Mouse (Mus musculus) lung, postnatal 36 days (tissue): ENCODE data around the gene Pithd1.
"Not testable (repeated sequence)": the region's sequence is repeated elsewhere in the genome, so short reads cannot be mapped to it uniquely, and the experiment has no call there.

ENCODE experiments used
- DNase-seq: peaks from one replicate; pipeline ENCODE4 v3.0.0; 2022; ENCODE audit warnings: mixed read lengths

Gene Pithd1

DNA sequence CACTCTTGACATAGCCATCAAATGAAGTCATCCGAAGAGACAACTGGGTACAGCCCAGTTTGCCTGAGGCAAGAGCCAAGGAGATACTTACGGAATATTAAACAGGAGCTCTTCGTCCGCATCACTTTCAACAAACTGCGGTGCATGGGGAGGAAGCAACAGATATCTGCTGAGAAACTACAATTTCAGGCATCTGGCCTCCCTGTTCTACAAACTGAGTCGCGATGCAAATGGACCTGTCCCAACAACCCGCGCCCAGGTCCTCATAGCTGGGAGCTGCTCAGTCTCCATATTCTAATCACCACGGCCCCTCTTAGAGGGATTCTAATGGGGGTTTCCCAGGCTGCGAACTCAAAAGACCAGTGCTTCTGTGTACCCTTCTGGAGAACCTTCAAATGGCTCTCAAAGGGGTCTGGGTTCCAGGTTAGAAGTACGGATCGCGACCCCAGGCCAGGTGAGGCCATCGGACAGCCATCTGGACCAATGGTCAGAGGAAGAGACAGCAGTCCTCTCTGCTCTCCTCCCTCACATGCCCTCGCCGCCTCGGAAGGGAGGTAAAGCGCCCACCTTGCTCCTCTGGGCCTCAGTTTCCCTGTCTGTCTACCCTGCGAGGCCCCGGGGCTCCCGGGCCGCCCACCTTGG lies 642 bp downstream of the Pithd1 start:
- DNase-seq, result no peak

DNA sequence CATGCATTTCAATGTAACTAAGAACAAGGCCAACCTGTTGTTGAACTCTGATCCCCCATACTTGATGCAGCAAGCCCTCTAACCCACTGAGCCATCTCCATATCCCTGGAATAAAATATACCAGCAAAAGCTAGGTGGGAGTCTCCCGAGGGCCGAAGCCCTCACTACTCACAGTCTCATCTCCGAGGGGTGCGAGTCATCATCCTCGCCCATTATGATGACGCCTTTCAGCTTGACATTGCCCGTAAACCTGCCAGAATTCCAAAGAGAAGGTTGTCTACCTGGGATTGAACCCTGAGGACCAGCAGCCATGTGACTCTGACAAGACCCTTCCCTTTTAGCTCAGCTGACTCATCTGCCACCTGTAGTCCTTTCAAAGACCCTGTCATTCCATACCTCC lies 1.3 kb downstream of the Pithd1 start:
- DNase-seq, result no peak

DNA sequence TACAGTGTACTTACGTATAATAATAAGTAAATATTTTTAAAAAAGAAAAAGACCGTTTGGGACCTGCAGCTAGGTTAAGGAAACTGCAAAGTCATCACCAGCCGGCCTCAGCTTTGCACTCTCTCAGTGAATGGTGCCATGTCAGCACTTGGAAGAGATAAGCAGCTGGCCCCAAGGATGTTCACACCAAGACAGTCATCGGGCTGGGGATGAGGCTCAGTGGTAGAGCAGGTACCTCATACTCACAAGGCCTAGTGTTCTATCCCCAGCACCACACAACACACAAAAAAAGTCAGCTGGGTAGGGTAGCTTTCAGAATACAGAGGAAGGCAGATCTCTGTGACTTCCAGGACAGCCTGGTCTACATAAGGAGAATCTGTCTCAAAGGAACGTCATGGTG lies 1.9 kb downstream of the Pithd1 start:
- no peak for DNase-seq

DNA sequence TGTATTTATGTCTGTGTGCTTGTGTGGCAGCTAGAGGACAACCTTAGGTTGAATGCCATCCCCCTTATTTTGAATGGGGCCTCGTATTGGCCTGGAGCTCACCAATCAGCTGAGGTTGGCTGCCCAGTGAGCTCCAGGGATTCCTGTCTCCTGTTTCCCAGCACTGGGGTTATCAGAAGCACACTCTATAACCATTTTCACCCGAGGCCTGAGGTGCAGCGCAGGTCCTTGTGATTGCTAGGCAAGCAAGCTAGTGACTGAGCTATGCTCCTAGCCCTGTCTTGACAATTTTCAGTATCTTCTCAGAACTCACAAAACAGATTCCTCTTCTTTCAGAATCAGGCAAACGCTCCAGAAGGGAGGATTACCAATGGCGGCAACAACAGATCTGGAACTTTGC lies 2.5 kb downstream of the Pithd1 start:
- no peak for DNase-seq

DNA sequence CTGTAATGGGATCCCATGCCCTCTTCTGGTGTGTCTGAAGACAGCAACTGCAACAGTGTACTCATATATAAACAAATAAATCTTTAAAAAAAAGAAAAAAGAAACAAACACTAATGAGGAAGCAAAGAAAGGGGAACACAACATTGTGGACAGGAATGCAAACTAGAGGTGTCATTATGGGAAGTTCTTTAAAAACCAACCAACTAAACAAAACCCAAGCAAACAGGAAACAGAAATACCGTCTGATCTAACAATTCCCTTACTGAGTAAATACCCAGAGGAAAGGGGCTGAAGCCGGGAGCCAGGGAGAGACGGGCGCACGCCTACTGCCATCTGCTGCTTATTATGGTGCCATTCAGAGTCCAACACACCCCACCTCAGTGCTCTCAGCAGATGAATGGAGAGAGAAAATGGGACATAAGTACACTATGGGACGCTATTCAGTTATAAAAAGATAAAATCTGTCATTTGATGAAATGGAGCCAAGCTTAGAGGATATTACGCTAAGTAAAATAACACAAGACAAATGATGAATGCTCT lies 5.5 kb downstream of the Pithd1 start:
- no peak for DNase-seq

DNA sequence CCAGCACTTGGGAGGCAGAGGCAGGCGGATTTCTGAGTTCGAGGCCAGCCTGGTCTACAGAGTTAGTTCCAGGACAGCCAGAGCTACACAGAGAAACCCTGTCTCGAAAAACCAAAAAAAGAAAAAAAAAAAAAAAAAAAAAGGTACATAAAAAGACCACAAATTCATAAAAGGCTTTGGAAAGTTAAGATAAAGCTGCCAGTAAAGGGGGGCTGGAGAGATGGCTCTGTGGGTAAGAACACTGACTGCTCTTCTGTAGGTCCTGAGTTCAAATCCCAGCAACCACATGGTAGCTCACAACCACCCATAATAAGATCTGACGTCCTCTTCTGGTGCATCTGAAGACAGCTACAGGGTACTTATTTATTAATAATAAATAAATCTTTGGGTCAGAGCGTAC lies 6.8 kb downstream of the Pithd1 start:
- DNase-seq, result not testable (repeated sequence)

DNA sequence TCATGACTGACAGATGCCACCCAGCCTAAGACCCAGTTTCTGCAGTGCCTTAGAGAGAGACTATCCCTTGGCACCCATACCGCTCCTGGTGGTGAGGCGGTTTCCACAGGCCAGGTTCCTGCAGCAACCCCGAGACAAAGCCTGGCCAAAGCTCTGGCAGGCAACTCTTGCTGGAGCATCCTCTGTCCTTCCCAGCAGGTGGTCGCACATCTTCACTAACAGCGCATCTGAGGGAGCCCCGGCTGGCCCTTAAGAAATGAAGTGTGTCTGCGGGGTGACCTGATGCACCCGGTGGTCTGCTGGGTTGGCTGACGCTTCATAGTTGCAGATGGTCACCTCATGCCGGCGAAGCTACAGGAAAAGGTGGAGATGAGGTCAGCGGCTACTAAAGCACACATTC lies 10.9 kb downstream of the Pithd1 start:
- no peak for DNase-seq

DNA sequence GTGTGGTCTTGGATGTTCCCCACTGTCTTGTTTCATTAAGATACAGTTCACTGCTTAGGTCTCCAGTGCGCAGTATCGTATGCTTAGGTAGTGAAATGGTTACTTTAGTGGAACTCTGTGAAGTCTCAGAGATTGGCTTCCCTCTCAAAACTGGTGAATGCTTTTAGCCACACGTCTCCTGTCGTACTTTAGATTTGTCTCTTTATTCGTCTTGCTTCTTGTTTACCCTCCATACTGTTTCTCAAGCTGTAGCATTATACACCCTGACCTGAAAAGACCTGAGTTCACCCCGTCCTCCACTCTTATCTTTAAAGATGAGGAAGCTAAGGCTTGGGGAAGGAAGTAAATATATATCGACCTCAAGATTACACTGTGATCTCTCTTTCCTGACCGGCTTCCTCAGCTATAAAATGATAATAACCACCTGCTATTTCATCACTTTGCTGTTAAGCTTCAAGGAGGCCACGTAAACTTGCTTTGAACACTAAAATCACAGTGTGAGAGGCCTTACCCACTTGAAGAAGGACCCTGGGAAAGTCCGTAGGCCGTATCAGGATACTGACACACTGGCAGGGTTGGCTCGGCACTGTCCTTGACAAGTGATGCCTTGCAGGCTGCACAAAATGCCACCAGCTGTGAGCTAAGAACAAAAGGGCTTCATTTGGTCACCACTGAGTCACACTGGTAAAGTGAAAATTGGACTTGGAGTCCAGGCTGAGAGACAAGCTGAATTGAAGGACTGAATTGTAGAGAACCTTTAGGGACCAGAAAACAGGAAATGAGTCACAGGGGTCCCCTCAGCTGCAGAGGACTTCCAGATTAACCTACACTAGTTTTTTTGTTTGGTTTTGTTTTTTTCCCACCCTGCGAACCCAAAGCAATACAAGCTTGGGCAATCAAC lies 13.9 kb downstream of the Pithd1 start:
- DNase-seq, result no peak

DNA sequence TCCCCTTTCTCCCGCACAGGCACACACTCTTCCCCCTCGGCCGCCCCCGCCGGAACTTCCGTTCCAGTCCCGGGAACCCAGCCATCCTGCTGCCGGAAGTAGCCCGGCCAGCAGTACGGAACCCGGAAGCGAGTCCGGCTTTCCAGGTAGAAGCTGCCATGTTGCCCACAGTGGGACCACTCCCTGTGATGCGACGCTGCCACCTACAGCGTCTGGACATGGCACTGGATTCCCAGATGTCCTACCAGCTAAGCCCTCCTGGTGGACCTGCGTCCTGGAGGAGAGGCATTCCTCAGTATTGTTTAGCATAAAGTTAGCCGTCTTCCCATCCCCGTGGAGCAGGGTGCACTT lies 14.5 kb downstream of the Pithd1 start, which contains the start of gene Lypla2:
Lypla2 (minus strand) TSS at position 71 of the 351 bp plus-strand sequence.
- DNase-seq, result peak; percentile 92

DNA sequence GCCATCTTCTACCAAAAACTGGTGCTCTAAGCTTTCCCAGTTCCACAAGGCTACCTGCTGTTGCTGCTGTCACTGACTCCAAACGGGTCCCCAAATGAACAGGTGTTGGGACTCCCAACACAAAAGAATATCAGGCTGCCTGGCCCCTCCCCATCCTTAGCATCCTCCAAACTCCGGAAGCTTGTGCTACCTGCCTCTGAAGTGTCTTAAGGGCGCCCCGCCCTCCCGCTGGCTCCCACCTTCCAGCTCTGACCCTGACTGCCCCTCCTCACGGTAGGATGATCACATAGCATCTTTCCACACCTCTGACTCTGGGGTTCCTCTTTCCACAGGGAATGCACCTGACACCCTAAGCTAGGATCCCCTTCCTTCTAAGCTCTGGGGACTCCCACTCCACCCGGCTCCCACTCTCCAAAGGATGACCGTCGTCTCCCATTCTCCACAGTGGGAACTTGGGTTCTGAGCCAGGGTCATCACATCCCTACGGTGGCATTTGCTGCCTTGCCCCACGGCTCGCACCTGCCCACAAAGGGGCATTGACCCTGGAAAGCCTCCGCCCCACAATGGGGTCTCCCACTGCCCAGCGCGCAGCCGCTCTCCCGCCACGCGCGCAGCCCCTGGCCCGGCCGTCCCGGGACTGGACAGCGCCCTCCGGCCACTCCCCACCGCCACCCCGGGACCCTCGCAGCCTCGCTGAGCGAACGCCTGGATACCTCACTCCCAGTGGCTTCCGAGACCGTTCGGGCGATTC lies 15.1 kb downstream of the Pithd1 start:
- no peak for DNase-seq

DNA sequence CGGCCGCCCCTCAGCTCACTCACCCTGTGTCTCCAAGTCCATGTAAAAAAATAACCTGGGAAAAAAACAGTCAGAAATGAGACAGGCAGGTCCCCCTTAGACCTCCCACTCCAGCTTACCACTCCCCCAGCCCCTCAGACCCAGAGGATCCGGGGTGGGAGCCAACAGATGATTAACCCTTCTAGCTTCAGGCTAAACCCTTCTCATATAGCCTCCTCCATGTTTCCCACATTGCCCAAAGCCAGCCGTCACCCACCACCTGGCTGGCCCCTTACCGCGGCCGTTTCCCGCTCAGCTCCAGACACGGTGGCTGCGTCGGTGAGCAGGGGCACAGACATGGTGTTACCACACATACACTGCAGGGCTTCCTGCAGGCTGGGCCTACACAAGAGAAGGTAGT lies 16.5 kb downstream of the Pithd1 start:
- DNase-seq, result no peak

DNA sequence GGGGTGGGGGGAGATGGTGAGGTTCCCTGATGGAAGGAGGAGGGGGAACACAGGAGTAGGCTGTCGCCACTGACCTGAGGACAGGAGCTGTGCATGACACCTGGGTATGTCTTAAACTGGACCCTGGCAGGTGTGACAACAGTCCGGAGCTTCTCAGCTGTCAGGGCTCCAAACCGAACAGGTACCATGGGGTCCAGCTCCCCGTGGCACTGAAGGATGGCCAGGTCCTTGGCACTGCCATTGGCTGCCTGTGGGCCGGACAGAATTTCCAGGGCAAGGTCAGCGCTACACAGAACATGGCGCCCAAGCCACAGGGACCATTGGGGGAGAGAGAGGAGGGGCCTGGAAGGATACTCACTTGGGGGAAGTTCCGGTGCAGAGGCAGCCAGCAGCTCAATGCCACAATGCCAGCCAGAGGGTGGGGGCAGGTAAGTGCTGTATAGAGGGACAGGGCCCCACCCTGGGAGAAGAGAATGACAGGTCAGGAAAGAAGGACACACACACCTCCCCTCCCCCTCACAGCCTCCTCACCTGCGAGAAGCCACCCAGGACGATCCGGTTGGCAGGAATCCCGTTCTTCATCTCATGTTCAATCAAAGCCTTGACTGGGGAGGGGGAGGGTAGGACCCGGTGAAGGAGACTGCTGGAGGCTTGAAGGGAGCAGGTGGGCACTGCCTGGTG lies 17.9 kb downstream of the Pithd1 start:
- no peak for DNase-seq

DNA sequence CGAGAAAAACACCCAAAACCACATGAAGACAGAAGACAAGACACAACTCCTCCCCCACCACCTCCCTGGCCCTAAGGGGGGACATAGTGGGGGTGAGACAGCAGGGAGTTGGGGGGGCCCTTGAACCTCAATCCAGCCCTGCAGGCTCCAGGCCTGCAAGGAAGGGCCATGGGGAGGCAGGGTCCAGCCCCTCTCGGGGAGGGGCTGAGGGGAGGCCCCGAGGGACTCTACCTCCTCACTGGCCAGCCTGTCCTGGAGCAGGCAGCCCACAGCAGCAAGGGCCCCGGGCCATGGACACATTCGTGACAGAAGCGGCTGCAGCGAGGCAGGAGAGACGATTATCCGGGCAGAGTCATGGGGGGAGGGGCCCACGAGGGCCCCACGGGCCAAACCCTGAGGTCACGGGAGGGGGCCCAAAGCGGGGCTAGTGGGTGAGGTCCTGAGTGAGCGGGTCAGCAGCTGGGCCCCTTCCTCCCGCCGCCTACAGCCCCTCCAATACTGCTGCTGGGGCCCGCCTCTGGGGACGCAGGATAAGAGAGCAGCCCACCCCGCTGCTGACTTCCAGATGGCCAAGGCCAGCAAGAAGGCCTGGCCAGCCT lies 18.7 kb downstream of the Pithd1 start:
- DNase-seq, result no peak

DNA sequence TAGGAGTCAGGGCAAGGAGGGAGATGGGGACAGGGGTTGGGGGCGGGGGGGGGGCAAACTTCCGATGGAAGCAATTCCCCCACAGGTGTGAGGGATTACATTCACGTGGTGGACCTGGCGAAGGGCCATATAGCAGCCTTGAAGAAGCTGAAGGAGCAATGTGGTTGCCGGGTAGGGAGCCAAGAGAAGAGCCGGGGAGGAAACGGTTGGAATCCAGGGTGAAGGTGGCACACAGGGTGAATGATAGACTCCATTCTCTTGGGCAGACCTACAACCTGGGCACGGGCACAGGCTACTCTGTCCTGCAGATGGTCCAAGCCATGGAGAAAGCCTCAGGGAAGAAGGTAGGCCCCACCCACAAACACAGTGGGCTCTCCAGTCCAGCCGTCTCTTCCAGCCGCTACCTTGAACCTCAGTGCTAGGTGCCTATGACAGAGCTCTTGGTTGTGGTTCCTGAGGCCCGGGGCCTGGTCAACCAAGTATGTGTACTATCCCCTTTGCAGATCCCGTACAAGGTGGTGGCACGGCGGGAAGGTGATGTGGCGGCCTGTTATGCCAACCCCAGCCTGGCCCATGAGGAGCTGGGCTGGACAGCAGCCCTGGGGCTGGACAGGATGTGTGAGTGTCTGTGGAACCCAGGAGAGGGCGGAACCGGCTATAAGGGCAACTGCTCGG lies 19.8 kb downstream of the Pithd1 start:
- DNase-seq, result no peak

DNA sequence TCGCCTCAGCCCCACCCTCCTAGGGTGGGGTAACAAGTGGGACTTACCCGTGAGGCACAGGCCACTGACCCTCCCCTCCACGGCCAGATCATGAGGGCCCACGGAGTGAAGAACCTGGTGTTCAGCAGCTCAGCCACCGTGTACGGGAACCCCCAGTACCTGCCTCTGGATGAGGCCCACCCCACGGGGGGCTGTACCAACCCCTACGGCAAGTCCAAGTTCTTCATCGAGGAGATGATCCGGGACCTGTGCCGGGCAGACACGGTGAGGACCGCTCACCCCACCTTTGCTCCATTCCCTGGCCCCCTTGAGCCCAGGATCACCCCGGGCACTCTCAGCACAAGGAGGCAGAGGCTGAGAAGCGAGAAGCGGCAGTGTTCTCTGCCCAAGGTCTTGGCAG lies 20.8 kb downstream of the Pithd1 start:
- no peak for DNase-seq

DNA sequence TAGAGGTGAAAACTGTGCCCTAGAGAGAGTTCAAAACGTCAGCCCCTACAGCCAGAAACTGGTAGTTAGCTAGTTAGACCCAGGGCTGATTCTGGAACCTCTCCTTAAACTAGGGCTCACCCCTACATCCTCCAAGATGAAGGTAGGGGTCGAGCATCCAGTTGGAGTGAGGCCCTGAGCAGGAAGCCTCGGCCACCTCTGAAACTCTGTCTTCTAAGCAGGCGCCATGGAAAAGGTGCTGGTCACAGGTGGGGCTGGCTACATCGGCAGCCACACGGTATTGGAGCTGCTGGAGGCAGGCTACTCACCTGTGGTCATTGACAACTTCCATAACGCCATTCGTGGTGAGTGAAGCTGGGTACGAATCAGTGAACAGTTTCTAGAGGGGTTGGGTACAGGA lies 22.0 kb downstream of the Pithd1 start:
- DNase-seq, result no peak

DNA sequence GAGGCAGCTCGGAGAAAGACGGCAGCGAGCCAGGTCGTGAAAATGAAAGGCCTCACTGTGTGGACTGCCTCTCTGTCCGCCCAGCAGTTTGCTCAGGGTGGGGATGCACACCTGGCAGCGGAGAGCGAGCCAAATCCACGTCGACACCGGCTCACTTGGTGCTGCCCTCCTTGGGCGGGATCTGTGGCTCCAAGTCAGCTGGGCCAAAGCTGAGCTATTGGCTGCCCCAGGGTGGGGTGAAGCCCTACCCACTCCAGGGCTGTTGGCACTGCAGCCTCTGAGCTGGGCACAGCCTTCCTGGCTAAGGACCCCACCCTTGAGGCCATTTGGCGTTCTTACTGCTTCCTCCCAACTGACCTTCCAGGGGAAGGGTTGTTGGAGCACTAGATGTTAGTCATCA lies 22.6 kb downstream of the Pithd1 start:
- peak; percentile 90 for DNase-seq

DNA sequence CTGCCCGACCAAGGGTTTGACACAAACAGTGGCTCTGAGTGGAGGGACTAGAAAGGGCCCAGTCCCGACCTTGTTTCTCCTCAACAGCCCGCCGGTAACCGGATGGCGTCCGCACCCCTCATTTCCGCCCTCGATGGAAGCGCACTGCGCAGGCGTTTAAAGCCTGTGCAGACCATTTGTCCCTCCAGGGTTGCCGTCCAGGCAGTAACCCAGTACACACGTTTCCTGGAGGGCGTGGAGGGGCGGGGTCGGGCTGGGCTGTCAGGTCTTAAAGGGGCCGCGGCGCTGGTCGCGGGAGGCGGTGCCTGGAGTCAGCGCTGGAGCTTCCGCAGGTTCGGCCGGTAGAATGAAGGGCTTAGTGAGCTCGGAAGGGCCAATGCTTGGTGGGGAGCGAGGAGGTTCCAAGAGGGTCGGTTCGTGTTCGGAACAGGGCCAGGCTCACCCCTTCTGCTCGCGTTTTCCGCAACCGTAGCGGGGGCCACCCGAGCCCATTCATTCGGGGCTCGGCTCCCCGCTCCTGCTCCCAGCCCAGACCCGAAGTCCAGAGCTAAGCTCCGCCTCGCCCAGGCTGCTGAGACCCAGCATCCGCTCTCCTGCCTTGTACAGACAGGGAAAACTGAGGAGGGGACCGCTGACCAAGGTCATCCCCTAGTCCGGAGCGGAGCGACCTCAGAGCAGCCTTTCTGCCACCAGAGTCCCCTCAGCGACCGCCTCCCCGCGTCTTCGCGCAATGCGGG lies 23.4 kb downstream of the Pithd1 start, which contains the start of gene Gale:
Gale (plus strand) TSS at position 271 of the 737 bp plus-strand sequence.
- DNase-seq, result peak; percentile 97

DNA sequence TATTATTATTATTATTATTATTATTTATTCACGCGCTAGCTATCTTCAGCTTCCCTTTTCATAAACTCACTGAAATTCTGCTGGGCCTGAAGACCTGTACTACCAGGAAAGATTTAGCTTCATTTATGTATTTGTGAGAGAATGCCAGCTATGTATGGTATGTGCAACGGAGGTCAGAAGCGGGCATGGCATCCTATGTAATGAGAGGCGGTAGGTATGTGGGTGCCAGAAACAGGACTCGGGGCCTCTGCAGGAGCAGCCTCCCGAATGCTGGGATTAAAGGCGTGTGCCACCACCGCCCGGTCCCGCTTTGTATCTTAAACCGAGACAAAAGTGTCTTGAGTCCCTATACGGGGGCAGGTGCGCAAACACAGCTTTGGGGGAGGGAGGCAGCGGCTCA lies 24.1 kb downstream of the Pithd1 start:
- no peak for DNase-seq

DNA sequence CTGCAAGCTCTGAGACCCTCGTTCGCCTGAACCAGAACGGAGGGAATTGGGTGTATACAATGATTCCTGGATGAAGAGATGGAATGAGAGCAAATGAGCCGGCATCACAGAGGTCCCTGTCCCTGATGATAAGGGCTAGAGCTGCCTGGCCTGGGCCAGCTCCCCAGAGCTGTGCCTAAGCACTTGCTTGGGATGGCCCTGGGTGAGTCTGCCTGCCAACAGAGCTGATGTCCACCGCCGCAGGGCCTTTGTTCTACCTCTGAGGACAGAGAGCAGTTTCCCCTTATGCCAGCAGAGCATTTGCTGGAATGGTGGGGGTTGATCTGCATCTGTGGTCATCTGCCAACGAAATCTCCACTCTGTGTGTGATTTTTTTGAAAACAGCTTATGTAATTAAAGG lies 24.9 kb downstream of the Pithd1 start:
- no peak for DNase-seq

DNA sequence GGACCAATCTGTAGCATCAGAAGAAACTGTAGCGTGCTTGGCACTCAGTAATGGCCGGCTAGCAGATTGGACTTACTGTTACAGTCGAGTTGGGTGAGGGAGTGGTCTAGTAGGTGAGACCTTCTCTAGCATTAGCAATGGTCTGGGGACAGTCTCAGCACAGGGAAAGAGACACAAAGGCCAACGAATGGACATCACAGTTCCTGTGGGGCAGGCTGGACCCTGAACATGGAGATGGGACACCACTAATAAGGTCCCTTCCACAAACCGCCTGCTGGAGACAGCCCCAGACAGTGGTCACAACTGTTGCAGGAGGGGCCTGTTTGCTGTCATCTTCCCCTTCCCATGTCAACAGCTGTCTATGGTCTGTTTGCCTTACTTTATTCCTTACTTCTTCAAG lies 25.4 kb downstream of the Pithd1 start:
- no peak for DNase-seq
